Mouse (Mus musculus): ENCODE results near the gene Relb.
"Not testable (repeated sequence)": the region's sequence is repeated elsewhere in the genome, so short reads cannot be mapped to it uniquely, and the experiment has no call there.

Relb gene

GRCm38 (mm10) chr7:19632720-19633119, 3.5 kb upstream of the Relb start:
- no peak for DNase-seq (ENCODE audit: low read depth, low spot score)

GRCm38 (mm10) chr7:19632275-19632674, 3.0 kb upstream of the Relb start:
- DNase-seq (ENCODE audit: low read depth, low spot score) = no peak

GRCm38 (mm10) chr7:19628536-19629360, 490 bp downstream of the Relb start:
- peak; percentile 99 for DNase-seq (ENCODE audit: low read depth, low spot score)

GRCm38 (mm10) chr7:19628192-19628535, 1.1 kb downstream of the Relb start:
- no peak for DNase-seq (ENCODE audit: low read depth, low spot score)

GRCm38 (mm10) chr7:19627721-19628120, 1.5 kb downstream of the Relb start:
- DNase-seq (ENCODE audit: low read depth, low spot score) = no peak

- no peak for DNase-seq (ENCODE audit: low read depth, low spot score)
Observed at GRCm38 (mm10) chr7:19623433-19623832, 5.8 kb downstream of the Relb start.

- no peak for DNase-seq (ENCODE audit: low read depth, low spot score)
Observed at GRCm38 (mm10) chr7:19622241-19622640, 7.0 kb downstream of the Relb start.

GRCm38 (mm10) chr7:19620811-19621210, 8.4 kb downstream of the Relb start:
- no peak for DNase-seq (ENCODE audit: low read depth, low spot score)

- DNase-seq (ENCODE audit: low read depth, low spot score) = peak; percentile 86
Observed at GRCm38 (mm10) chr7:19619004-19619801, 10.0 kb downstream of the Relb start.

GRCm38 (mm10) chr7:19615036-19615577, 14.1 kb downstream of the Relb start:
- no peak for DNase-seq (ENCODE audit: low read depth, low spot score)

- no peak for DNase-seq (ENCODE audit: low read depth, low spot score)
Observed at GRCm38 (mm10) chr7:19610969-19611368, 18.3 kb downstream of the Relb start.

GRCm38 (mm10) chr7:19609641-19610332, 19.5 kb downstream of the Relb start:
- DNase-seq (ENCODE audit: low read depth, low spot score) = peak; percentile 17

- no peak for DNase-seq (ENCODE audit: low read depth, low spot score)
Observed at GRCm38 (mm10) chr7:19607291-19607690, 21.9 kb downstream of the Relb start.

GRCm38 (mm10) chr7:19604606-19605214, 24.5 kb downstream of the Relb start:
- not testable (repeated sequence) for DNase-seq (ENCODE audit: low read depth, low spot score)

GRCm38 (mm10) chr7:19603849-19604605, 25.2 kb downstream of the Relb start, which contains the start of gene Clasrp:
Gene Clasrp, minus strand, starts transcription at chr7:19604486.
- peak; percentile 95 for DNase-seq (ENCODE audit: low read depth, low spot score)

GRCm38 (mm10) chr7:19603055-19603454, 26.2 kb downstream of the Relb start:
- DNase-seq (ENCODE audit: low read depth, low spot score) = no peak

- no peak for DNase-seq (ENCODE audit: low read depth, low spot score)
Observed at GRCm38 (mm10) chr7:19600562-19600961, 28.7 kb downstream of the Relb start.

- DNase-seq (ENCODE audit: low read depth, low spot score) = no peak
Observed at GRCm38 (mm10) chr7:19593061-19593730, 36.0 kb downstream of the Relb start.

- peak; percentile 81 for DNase-seq (ENCODE audit: low read depth, low spot score)
Observed at GRCm38 (mm10) chr7:19589917-19590316, 39.3 kb downstream of the Relb start.

- peak; percentile 60 for DNase-seq (ENCODE audit: low read depth, low spot score)
Observed at GRCm38 (mm10) chr7:19589207-19589606, 40.0 kb downstream of the Relb start.

Measured in 3T3-L1 (cell line).